Mouse (Mus musculus) hindbrain, embryonic 13.5 days (tissue): ENCODE measurements around the gene Tnrc6c. TPM values are rescaled to one million over a fixed set of nuclear protein-coding genes. Genes with fewer than 3 reads are reported as not detected.

Experiments
- ATAC-seq: fragments of 200-750 bp; cut with Nextera tagmentation; 2 replicates; pipeline ENCODE4 v1.8.0; 2017; ENCODE audit warnings: moderate TSS enrichment; ENCODE audit not compliant: low FRiP score
- H3K27ac ChIP-seq: fragments of 300-500 bp; sonication (generic); 2 replicates; pipeline ENCODE4 v1.5.1; 2015; ENCODE audit warnings: inconsistent platforms, mild to moderate bottlenecking, moderate library complexity
- H3K27me3 ChIP-seq: fragments of 300-500 bp; sonication (generic); 2 replicates; pipeline ENCODE4 v1.6.1; 2015; ENCODE audit warnings: mild to moderate bottlenecking, inconsistent platforms
- H3K36me3 ChIP-seq: fragments of 300-500 bp; sonication (generic); 2 replicates; pipeline ENCODE4 v1.6.1; 2015; ENCODE audit warnings: mild to moderate bottlenecking, inconsistent platforms
- H3K4me1 ChIP-seq: fragments of 300-500 bp; sonication (generic); replicated peaks from 2 replicates; pipeline ENCODE4 v1.6.1; 2015; ENCODE audit warnings: inconsistent platforms
- H3K4me2 ChIP-seq: fragments of 300-500 bp; sonication (generic); 2 replicates; pipeline ENCODE4 v1.6.1; 2015; ENCODE audit warnings: inconsistent platforms, mild to moderate bottlenecking, moderate library complexity
- H3K4me3 ChIP-seq: fragments of 300-500 bp; sonication (generic); 2 replicates; pipeline ENCODE4 v1.5.1; 2015; ENCODE audit warnings: mild to moderate bottlenecking, inconsistent platforms
- H3K9ac ChIP-seq: fragments of 300-500 bp; sonication (generic); 2 replicates; pipeline ENCODE4 v1.6.1; 2015; ENCODE audit warnings: mild to moderate bottlenecking, inconsistent platforms
- H3K9me3 ChIP-seq: fragments of 300-500 bp; sonication (generic); 2 replicates; pipeline ENCODE4 v1.6.1; 2016; ENCODE audit warnings: inconsistent platforms
- WGBS: fragments of 180-500 bp; shearing (Covaris S2); methylation state at CpG from one replicate; pipeline ENCODE4 v1.1.7; 2015; 5-methylcytosine and 5-hydroxymethylcytosine counted together
- polyA plus RNA-seq: library from polyadenylated mRNA; unstranded; fragments of >200 nt; fragmentation: Nextera tagmentation; extraction: Ambion mirVana; gene quantifications from 2 replicates; pipeline ENCODE4 v1.2.1, GENCODE M21; 2015

Gene Tnrc6c
- 24.9 and 27.3 TPM in 2 replicates for polyA plus RNA-seq

- H3K4me2 ChIP-seq: peak within 1 kb of the TSS; percentile 87
- H3K4me3 ChIP-seq: peak within 1 kb of the TSS; percentile 78
- no peaks in the 10 kb centered on the region for H3K9me3 ChIP-seq
- peaks cover 11% of the 10 kb centered on the region; the same call in 1 of the 2 replicates for H3K27me3 ChIP-seq
- peak; percentile 95 for ATAC-seq
- 1% methylated on average over 62 of the region's 62 CpGs for WGBS
- peaks cover 35% of the 10 kb centered on the region for H3K4me1 ChIP-seq
- peak within 1 kb of the TSS; percentile 99 for H3K27ac ChIP-seq
- peak within 1 kb of the TSS; percentile 99 for H3K9ac ChIP-seq
- H3K36me3 ChIP-seq: no peaks in the 10 kb centered on the region
These were observed at the start of gene Tnrc6c for GRCm38 (mm10) chr11:117653491-117654351. Gene Tnrc6c (plus strand): TSS chr11:117654289.

GRCm38 (mm10) chr11:117606137-117606536, 48.0 kb upstream of the Tnrc6c start:
- peak overlapping the region; percentile 31; the same call in 1 of the 2 replicates for H3K4me2 ChIP-seq
- H3K4me1 ChIP-seq: peaks cover 51% of the 10 kb centered on the region
- no peaks in the 10 kb centered on the region for H3K9me3 ChIP-seq
- 0 out of 2 replicates have a peak overlapping the region, but pooled peaks have one; percentile 43 for H3K9ac ChIP-seq
- peaks cover 31% of the 10 kb centered on the region for H3K27me3 ChIP-seq
- ATAC-seq: no peak
- WGBS: 36% methylated on average over 9 of the region's 9 CpGs
- peak overlapping the region; percentile 48 for H3K27ac ChIP-seq
- no peaks in the 10 kb centered on the region for H3K36me3 ChIP-seq
- H3K4me3 ChIP-seq: no peak overlapping the region

GRCm38 (mm10) chr11:117606605-117607203, 47.4 kb upstream of the Tnrc6c start:
- Histone ChIP-seq H3K9me3 (no peaks in the 10 kb centered on the region), H3K36me3 (no peaks in the 10 kb centered on the region), H3K27me3 (peaks cover 29% of the 10 kb centered on the region), H3K4me1 (peaks cover 51% of the 10 kb centered on the region), H3K27ac (peak overlapping the region; percentile 40; the same call in 1 of the 2 replicates), H3K4me2 (0 out of 2 replicates have a peak overlapping the region, but pooled peaks have one; percentile 10), H3K9ac (no peak overlapping the region), H3K4me3 (no peak overlapping the region)
- ATAC-seq: no peak
- 8% methylated on average over 13 of the region's 13 CpGs for WGBS

- no peaks in the 10 kb centered on the region for H3K9me3 ChIP-seq
- H3K27me3 ChIP-seq: peaks cover 30% of the 10 kb centered on the region
- 36% methylated on average over 9 of the region's 9 CpGs for WGBS
- H3K36me3 ChIP-seq: no peaks in the 10 kb centered on the region
- no peak for ATAC-seq
- no peak overlapping the region; the same call in 1 of the 2 replicates for H3K9ac ChIP-seq
- peak overlapping the region; percentile 62; the same call in 1 of the 2 replicates for H3K27ac ChIP-seq
- H3K4me2 ChIP-seq: no peak overlapping the region
- no peak overlapping the region for H3K4me3 ChIP-seq
- H3K4me1 ChIP-seq: peaks cover 54% of the 10 kb centered on the region
These were observed 45.8 kb upstream of the Tnrc6c start for GRCm38 (mm10) chr11:117608141-117608789.

- no peak overlapping the region for H3K4me3 ChIP-seq
- H3K9ac ChIP-seq: peak overlapping the region; percentile 43; the same call in 1 of the 2 replicates
- H3K4me1 ChIP-seq: peaks cover 54% of the 10 kb centered on the region
- peaks cover 27% of the 10 kb centered on the region for H3K27me3 ChIP-seq
- WGBS: 24% methylated on average over 7 of the region's 7 CpGs
- ATAC-seq: no peak
- H3K27ac ChIP-seq: peak overlapping the region; percentile 18; the same call in 1 of the 2 replicates
- H3K4me2 ChIP-seq: no peak overlapping the region
- H3K36me3 ChIP-seq: no peaks in the 10 kb centered on the region
- no peaks in the 10 kb centered on the region for H3K9me3 ChIP-seq
These were observed 45.1 kb upstream of the Tnrc6c start for GRCm38 (mm10) chr11:117608976-117609375.

- H3K4me1 ChIP-seq: peaks cover 53% of the 10 kb centered on the region
- peak overlapping the region; percentile 59; the same call in 1 of the 2 replicates for H3K27ac ChIP-seq
- no peak for ATAC-seq
- no peak overlapping the region for H3K4me3 ChIP-seq
- H3K9ac ChIP-seq: no peak overlapping the region
- no peaks in the 10 kb centered on the region for H3K36me3 ChIP-seq
- no peak overlapping the region for H3K4me2 ChIP-seq
- no peaks in the 10 kb centered on the region for H3K9me3 ChIP-seq
- H3K27me3 ChIP-seq: peaks cover 42% of the 10 kb centered on the region
These were observed 43.5 kb upstream of the Tnrc6c start for GRCm38 (mm10) chr11:117610589-117610988.

- WGBS: 14% methylated on average over 13 of the region's 13 CpGs
- no peak overlapping the region for H3K27ac ChIP-seq
- peaks cover 48% of the 10 kb centered on the region for H3K4me1 ChIP-seq
- H3K9ac ChIP-seq: no peak overlapping the region
- H3K36me3 ChIP-seq: no peaks in the 10 kb centered on the region
- H3K4me2 ChIP-seq: peak overlapping the region; percentile 25
- H3K27me3 ChIP-seq: peaks cover 45% of the 10 kb centered on the region
- no peaks in the 10 kb centered on the region for H3K9me3 ChIP-seq
- no peak for ATAC-seq
- H3K4me3 ChIP-seq: no peak overlapping the region
These were observed 43.0 kb upstream of the Tnrc6c start for GRCm38 (mm10) chr11:117611068-117611467.

GRCm38 (mm10) chr11:117611860-117612259, 42.2 kb upstream of the Tnrc6c start:
- H3K27me3 ChIP-seq: peaks cover 50% of the 10 kb centered on the region
- no peaks in the 10 kb centered on the region for H3K36me3 ChIP-seq
- ATAC-seq: no peak
- no peak overlapping the region for H3K9ac ChIP-seq
- H3K4me2 ChIP-seq: no peak overlapping the region
- no peak overlapping the region for H3K4me3 ChIP-seq
- no peaks in the 10 kb centered on the region for H3K9me3 ChIP-seq
- peaks cover 42% of the 10 kb centered on the region for H3K4me1 ChIP-seq
- WGBS: 58% methylated on average over 5 of the region's 5 CpGs
- H3K27ac ChIP-seq: no peak overlapping the region

- Histone ChIP-seq H3K27me3 (peaks cover 50% of the 10 kb centered on the region), H3K4me1 (peaks cover 46% of the 10 kb centered on the region), H3K9me3 (no peaks in the 10 kb centered on the region), H3K4me3 (no peak overlapping the region), H3K27ac (no peak overlapping the region), H3K4me2 (no peak overlapping the region), H3K36me3 (no peaks in the 10 kb centered on the region), H3K9ac (no peak overlapping the region)
- WGBS: 67% methylated on average over 7 of the region's 7 CpGs
- ATAC-seq: no peak
These were observed 41.2 kb upstream of the Tnrc6c start for GRCm38 (mm10) chr11:117612885-117613284.

- WGBS: 18% methylated on average over 16 of the region's 16 CpGs
- Histone ChIP-seq H3K4me1 (peaks cover 41% of the 10 kb centered on the region), H3K36me3 (no peaks in the 10 kb centered on the region), H3K4me2 (peak overlapping the region; percentile 31), H3K4me3 (no peak overlapping the region), H3K9ac (peak overlapping the region; percentile 59), H3K27me3 (peaks cover 35% of the 10 kb centered on the region), H3K9me3 (no peaks in the 10 kb centered on the region), H3K27ac (peak overlapping the region; percentile 84)
- ATAC-seq: no peak
These were observed 36.7 kb upstream of the Tnrc6c start for GRCm38 (mm10) chr11:117617368-117617908.

- no peaks in the 10 kb centered on the region for H3K36me3 ChIP-seq
- 6% methylated on average over 3 of the region's 3 CpGs for WGBS
- H3K9me3 ChIP-seq: no peaks in the 10 kb centered on the region
- H3K27ac ChIP-seq: peak overlapping the region; percentile 84
- H3K4me3 ChIP-seq: no peak overlapping the region
- ATAC-seq: no peak
- 0 out of 2 replicates have a peak overlapping the region, but pooled peaks have one; percentile 8 for H3K4me2 ChIP-seq
- peaks cover 37% of the 10 kb centered on the region for H3K4me1 ChIP-seq
- peaks cover 30% of the 10 kb centered on the region for H3K27me3 ChIP-seq
- peak overlapping the region; percentile 46; the same call in 1 of the 2 replicates for H3K9ac ChIP-seq
These were observed 35.9 kb upstream of the Tnrc6c start for GRCm38 (mm10) chr11:117618214-117618613.
